Mouse (Mus musculus) forebrain, embryonic 13.5 days (tissue): ENCODE data around the gene Cdc42ep1. TPM values are rescaled to one million over a fixed set of nuclear protein-coding genes. Genes with fewer than 3 reads are reported as not detected.
A peak's percentile ranks its signal among the peaks of the same experiment; 100 is the strongest.

Source experiments
- ATAC-seq: fragments of 200-750 bp; cut with Nextera tagmentation; 2 replicates; pipeline ENCODE4 v1.8.0; 2017
- H3K27ac ChIP-seq: fragments of 300-500 bp; sonication (generic); 2 replicates; pipeline ENCODE4 v1.5.1; 2015; ENCODE audit warnings: inconsistent platforms, mild to moderate bottlenecking, moderate library complexity
- H3K27me3 ChIP-seq: fragments of 300-500 bp; sonication (generic); 2 replicates; pipeline ENCODE4 v1.6.1; 2015; ENCODE audit warnings: mild to moderate bottlenecking, inconsistent platforms
- H3K36me3 ChIP-seq: fragments of 300-500 bp; sonication (generic); 2 replicates; pipeline ENCODE4 v1.6.1; 2015; ENCODE audit warnings: mild to moderate bottlenecking, inconsistent platforms; ENCODE audit not compliant: poor library complexity, severe bottlenecking
- H3K4me1 ChIP-seq: fragments of 300-500 bp; sonication (generic); 2 replicates; pipeline ENCODE4 v1.6.1; 2015; ENCODE audit warnings: inconsistent platforms
- H3K4me2 ChIP-seq: fragments of 300-500 bp; sonication (generic); 2 replicates; pipeline ENCODE4 v1.6.1; 2015; ENCODE audit warnings: inconsistent platforms, mild to moderate bottlenecking, moderate library complexity
- H3K4me3 ChIP-seq: fragments of 300-500 bp; sonication (generic); 2 replicates; pipeline ENCODE4 v1.5.1; 2015; ENCODE audit warnings: mild to moderate bottlenecking, inconsistent platforms
- H3K9ac ChIP-seq: fragments of 300-500 bp; sonication (generic); 2 replicates; pipeline ENCODE4 v1.6.1; 2015; ENCODE audit warnings: mild to moderate bottlenecking, inconsistent platforms
- H3K9me3 ChIP-seq: fragments of 300-500 bp; sonication (generic); replicated peaks from 2 replicates; pipeline ENCODE4 v1.6.1; 2016; ENCODE audit warnings: inconsistent platforms
- WGBS: fragments of 180-500 bp; shearing (Covaris S2); methylation state at CpG from one replicate; pipeline ENCODE4 v1.1.7; 2015; 5-methylcytosine and 5-hydroxymethylcytosine counted together
- polyA plus RNA-seq: library from polyadenylated mRNA; unstranded; fragments of >200 nt; fragmentation: Nextera tagmentation; extraction: Ambion mirVana; gene quantifications from 2 replicates; pipeline ENCODE4 v1.2.1, GENCODE M21; 2015

Cdc42ep1 gene
- polyA plus RNA-seq, 1 experiment from 2014 or later = 5.0 TPM

DNA sequence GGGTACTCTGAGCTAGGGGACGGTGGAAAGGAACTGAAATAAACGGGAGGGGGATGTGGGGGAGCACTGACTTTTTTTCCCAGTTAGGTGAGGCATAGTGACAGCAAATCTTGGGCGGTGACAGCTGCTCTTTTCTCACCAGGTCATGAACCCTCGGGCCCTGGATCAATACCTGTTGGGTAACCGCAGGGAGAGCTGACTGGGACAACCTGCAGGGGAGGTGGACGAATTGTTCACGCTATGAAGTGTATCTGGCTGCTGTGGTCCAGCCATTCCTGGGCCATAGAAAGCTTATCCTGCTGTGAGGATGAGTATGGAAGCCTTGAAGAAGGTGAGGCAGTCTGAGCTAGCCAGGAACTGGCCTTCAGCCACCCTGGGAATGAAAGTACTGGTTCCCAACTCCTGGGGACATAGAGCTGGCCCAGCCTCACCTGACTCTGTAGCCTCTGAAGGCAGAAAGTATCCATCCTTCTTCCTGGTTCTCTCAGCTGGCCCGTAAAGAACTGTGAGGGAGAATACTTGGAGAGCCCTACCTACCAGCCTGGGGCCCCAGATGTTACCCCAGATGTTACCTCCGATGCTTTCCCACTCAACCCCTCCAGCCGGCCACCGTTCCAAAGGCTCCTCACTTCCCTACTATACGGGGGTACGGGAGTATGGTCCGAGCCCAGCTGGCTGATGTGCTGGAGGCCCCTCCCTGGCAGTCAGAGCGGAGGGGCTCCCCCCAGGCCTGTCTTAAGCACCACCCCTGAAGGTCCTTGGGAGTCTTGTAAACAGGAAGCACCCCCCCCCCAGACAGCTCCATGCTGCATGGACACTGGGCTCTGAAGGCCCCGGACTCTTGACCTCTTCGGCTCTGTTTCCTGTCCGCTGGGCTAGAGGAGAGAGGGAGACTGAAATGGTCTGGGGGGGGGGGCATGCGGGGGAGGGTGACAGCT lies 10.4 kb upstream of the Cdc42ep1 start:
- Histone ChIP-seq H3K36me3 (no peaks in the 10 kb centered on the region), H3K9me3 (no peaks in the 10 kb centered on the region), H3K4me2 (no peak overlapping the region), H3K27me3 (peaks cover 19% of the 10 kb centered on the region), H3K4me3 (no peak overlapping the region), H3K4me1 (peaks cover 28% of the 10 kb centered on the region), H3K9ac (no peak overlapping the region), H3K27ac (peak overlapping the region; percentile 60; the same call in 1 of the 2 replicates)
- peak; percentile 25; the same call in 1 of the 2 replicates for ATAC-seq
- 59% methylated on average over 19 of the region's 19 CpGs for WGBS

DNA sequence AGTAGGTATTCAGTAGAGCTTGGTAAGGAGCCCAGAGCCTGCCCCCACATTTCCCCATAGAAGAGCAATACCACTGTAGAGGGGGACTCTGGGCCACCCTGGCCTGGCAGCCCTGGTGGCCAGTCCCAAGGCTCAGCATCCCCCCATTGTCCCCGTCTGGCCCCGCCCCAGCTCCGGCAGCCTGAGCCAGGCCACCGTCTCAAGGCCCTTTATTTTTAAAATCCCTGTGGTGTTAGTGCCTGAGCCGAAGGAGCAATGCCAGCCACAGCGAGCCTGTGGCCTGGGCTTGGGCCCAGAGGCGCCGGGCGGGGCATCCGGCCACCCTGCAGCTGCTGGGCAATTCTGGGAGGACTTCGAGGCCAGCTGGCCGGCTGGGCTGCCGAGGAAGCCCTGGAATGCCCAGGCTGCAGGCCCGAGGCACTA lies 9.7 kb upstream of the Cdc42ep1 start:
- peak; percentile 73 for ATAC-seq
- WGBS = 3% methylated on average over 13 of the region's 14 CpGs
- no peaks in the 10 kb centered on the region for H3K9me3 ChIP-seq
- peak overlapping the region; percentile 18; the same call in 1 of the 2 replicates for H3K9ac ChIP-seq
- peaks cover 28% of the 10 kb centered on the region for H3K4me1 ChIP-seq
- H3K27me3 ChIP-seq = peaks cover 12% of the 10 kb centered on the region
- H3K27ac ChIP-seq = peak overlapping the region; percentile 60
- no peak overlapping the region for H3K4me2 ChIP-seq
- no peak overlapping the region for H3K4me3 ChIP-seq
- H3K36me3 ChIP-seq = no peaks in the 10 kb centered on the region

DNA sequence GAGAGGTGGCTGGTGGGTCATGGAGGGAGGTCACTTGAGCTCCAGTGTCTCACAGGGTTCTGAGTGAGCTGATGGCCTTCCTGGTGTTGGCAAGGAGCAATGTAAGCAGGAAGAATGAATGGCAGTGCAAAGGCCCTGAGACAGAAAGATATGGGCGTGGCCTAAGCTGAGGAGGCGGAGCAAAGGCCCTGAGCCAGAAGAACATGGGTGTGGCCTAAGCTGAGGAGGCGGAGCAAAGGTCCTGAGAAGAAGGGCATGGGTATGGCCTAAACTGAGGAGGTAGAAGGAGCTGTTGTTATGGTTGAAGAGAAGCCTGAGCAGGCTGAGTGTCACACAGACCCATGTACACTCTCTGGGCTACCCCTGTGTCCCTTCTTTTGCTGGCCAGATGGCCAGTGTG lies 8.8 kb upstream of the Cdc42ep1 start:
- no peaks in the 10 kb centered on the region for H3K9me3 ChIP-seq
- no peak overlapping the region for H3K27ac ChIP-seq
- WGBS = 96% methylated on average over 3 of the region's 3 CpGs
- peaks cover 3% of the 10 kb centered on the region for H3K27me3 ChIP-seq
- no peak overlapping the region for H3K4me2 ChIP-seq
- ATAC-seq = 0 out of 2 replicates have a peak, but pooled peaks have one; percentile 28
- H3K4me1 ChIP-seq = peaks cover 20% of the 10 kb centered on the region
- no peak overlapping the region for H3K4me3 ChIP-seq
- no peak overlapping the region for H3K9ac ChIP-seq
- H3K36me3 ChIP-seq = no peaks in the 10 kb centered on the region

DNA sequence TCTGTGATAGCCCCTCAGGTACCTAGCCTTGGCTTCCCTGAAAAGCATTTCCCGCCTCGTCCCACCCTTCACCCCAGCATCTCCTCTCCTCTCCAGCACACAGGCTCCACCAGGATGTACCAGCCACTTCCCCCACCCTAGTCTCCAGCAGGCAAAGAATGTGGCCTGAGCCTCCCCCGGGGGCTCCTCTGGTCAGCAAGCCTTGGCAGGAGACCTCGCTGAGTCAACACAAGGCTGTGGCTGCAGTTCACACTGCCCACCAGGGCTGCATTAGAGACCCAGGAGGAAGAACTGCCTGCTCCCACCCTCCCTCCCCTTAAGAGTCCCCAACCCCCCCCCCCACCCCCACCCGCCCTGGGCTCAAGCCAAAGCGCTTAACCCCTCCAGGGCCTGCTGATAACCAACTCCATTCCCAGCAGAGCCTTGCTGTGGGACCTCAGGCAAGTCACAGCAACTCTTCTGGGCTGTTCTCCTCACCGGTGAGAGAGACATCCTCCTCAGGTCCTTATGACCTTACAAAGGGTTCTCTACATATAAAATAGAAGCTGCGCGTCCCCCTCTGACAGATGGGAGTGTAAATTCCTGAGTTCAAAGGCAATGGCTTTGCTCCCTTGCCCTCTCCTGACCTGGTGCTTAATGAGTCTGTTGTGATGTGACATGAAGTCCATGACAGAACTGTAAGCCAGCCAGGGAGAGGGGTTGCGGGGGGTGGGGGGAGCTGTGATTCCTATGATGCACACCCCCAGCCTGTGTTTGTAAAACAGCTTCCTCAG lies 8.0 kb upstream of the Cdc42ep1 start:
- Histone ChIP-seq H3K4me2 (no peak overlapping the region), H3K4me3 (no peak overlapping the region), H3K4me1 (peaks cover 24% of the 10 kb centered on the region), H3K36me3 (no peaks in the 10 kb centered on the region), H3K9ac (no peak overlapping the region), H3K27me3 (no peaks in the 10 kb centered on the region), H3K9me3 (no peaks in the 10 kb centered on the region), H3K27ac (no peak overlapping the region)
- no peak for ATAC-seq
- WGBS = 64% methylated on average over 10 of the region's 10 CpGs

DNA sequence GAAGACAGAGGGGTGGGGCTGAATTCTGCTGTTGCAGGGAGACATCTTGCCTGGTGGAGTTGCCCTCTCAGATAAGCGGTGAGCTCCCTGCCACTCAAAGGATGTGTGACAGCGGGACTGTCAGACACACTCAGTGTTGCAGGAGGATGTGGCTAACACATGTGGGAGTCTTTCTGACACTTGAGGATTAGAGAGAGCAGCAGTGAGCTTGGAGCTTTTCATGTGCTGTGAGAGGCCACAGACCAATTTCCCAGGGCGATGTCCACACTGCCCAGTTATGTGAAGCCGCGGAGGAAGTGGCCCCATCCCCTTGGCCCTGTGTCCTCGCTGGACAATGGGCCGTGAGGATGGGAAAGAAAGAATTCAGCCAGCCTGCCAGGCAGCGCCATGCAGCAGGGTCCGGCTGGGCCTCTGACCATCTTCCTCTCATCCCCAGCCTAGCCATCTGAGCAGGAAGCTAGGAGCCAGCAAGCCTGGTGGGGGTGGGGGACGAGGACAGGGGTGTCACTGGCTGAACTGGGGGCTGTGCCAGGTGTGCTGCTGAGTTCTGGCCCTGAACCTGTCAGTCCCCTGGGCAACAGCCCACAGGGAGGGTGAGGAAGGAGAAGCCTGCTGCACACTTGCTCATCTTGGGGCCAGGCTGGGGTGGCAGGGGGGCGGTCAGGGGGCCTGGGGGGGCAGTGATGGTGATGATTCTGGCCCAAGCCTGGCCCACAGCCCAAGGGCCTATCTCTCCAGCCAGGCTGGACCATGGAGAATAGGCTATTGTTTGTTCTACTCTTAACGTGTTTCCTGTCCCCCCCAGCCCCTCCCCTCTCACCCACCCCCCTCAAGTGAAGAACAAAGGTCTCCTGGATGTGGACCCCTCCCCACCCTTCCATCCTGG lies 7.0 kb upstream of the Cdc42ep1 start:
- ATAC-seq = no peak
- H3K27ac ChIP-seq = peak overlapping the region; percentile 35
- H3K36me3 ChIP-seq = no peaks in the 10 kb centered on the region
- H3K4me2 ChIP-seq = no peak overlapping the region
- H3K9me3 ChIP-seq = no peaks in the 10 kb centered on the region
- peaks cover 34% of the 10 kb centered on the region for H3K4me1 ChIP-seq
- 19% methylated on average over 12 of the region's 12 CpGs for WGBS
- H3K4me3 ChIP-seq = no peak overlapping the region
- peaks cover 5% of the 10 kb centered on the region; the same call in 1 of the 2 replicates for H3K27me3 ChIP-seq
- H3K9ac ChIP-seq = peak overlapping the region; percentile 30; the same call in 1 of the 2 replicates

GRCm38 (mm10) chr15:78836086-78836621 lies 6.3 kb upstream of the Cdc42ep1 start:
- peaks cover 38% of the 10 kb centered on the region for H3K4me1 ChIP-seq
- no peak overlapping the region for H3K4me3 ChIP-seq
- H3K36me3 ChIP-seq = no peaks in the 10 kb centered on the region
- H3K27me3 ChIP-seq = peaks cover 12% of the 10 kb centered on the region
- 61% methylated on average over 8 of the region's 8 CpGs for WGBS
- 0 out of 2 replicates have a peak overlapping the region, but pooled peaks have one; percentile 2 for H3K9ac ChIP-seq
- H3K4me2 ChIP-seq = no peak overlapping the region
- no peak for ATAC-seq
- no peak overlapping the region; the same call in none of the 2 replicates for H3K27ac ChIP-seq
- H3K9me3 ChIP-seq = no peaks in the 10 kb centered on the region

DNA sequence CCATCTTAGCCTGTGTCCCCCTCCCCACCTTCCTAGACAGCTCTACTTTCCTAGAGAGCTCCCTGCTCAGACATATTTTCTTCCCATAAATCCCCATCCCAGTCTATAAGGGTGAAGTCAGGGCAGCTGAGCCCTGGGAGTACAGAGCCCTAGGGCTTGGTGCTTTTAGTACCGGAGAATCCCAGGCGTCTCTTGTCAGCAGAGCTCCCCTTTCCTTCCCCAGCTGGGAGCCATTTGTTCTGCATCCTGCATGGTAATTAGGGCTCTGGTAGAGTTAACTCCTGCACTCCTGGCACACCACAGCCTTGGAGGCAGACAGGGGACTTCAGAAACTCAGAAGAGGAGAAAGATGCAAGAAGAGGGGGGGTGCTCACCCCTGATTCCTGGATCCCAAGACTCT lies 2.7 kb upstream of the Cdc42ep1 start:
- H3K9me3 ChIP-seq = no peaks in the 10 kb centered on the region
- peaks cover 47% of the 10 kb centered on the region for H3K27me3 ChIP-seq
- peak overlapping the region; percentile 14; the same call in 1 of the 2 replicates for H3K4me2 ChIP-seq
- H3K4me3 ChIP-seq = no peak overlapping the region
- peak; percentile 57 for ATAC-seq
- H3K27ac ChIP-seq = peak overlapping the region; percentile 76
- H3K4me1 ChIP-seq = peaks cover 42% of the 10 kb centered on the region
- H3K9ac ChIP-seq = peak overlapping the region; percentile 40
- H3K36me3 ChIP-seq = no peaks in the 10 kb centered on the region
- WGBS = 0% methylated on average over 2 of the region's 2 CpGs

DNA sequence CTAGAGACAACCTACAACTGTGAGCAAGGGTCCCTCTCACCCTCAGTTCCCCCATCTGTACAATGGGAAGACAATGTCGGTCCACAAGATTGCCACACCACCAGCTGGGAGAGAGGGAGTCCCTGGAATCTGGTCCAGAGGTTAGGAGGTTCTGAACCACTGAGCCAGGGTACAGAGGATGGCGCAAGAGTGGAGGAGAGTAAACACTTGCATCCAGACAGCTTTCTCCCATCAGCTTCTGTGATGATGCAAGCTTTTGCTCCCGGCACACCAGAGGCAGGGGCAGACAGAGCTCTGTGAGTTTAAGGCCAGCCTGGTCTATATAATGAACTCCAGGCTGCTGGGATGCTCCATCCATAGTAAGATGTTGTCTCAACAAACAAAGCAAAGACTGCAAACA lies 2.2 kb upstream of the Cdc42ep1 start:
- no peak overlapping the region; the same call in 1 of the 2 replicates for H3K27ac ChIP-seq
- H3K4me3 ChIP-seq = no peak overlapping the region
- no peaks in the 10 kb centered on the region for H3K36me3 ChIP-seq
- no peaks in the 10 kb centered on the region for H3K9me3 ChIP-seq
- H3K4me1 ChIP-seq = peaks cover 45% of the 10 kb centered on the region
- WGBS = 50% methylated on average over 3 of the region's 3 CpGs
- no peak overlapping the region for H3K9ac ChIP-seq
- peaks cover 50% of the 10 kb centered on the region for H3K27me3 ChIP-seq
- no peak overlapping the region for H3K4me2 ChIP-seq
- ATAC-seq = no peak

- H3K36me3 ChIP-seq = no peaks in the 10 kb centered on the region
- no peaks in the 10 kb centered on the region for H3K9me3 ChIP-seq
- WGBS = 58% methylated on average over 11 of the region's 11 CpGs
- no peak overlapping the region for H3K4me3 ChIP-seq
- H3K9ac ChIP-seq = 0 out of 2 replicates have a peak overlapping the region, but pooled peaks have one; percentile 16
- H3K27ac ChIP-seq = no peak overlapping the region
- H3K4me2 ChIP-seq = no peak overlapping the region
- H3K27me3 ChIP-seq = peaks cover 55% of the 10 kb centered on the region
- peaks cover 43% of the 10 kb centered on the region for H3K4me1 ChIP-seq
- no peak for ATAC-seq
Observed at GRCm38 (mm10) chr15:78840751-78841150, 1.7 kb upstream of the Cdc42ep1 start.

- H3K9me3 ChIP-seq = no peaks in the 10 kb centered on the region
- H3K4me3 ChIP-seq = no peak overlapping the region
- ATAC-seq = no peak
- WGBS = 56% methylated on average over 6 of the region's 6 CpGs
- H3K9ac ChIP-seq = 0 out of 2 replicates have a peak overlapping the region, but pooled peaks have one; percentile 16
- no peak overlapping the region for H3K27ac ChIP-seq
- H3K36me3 ChIP-seq = no peaks in the 10 kb centered on the region
- peaks cover 43% of the 10 kb centered on the region for H3K4me1 ChIP-seq
- no peak overlapping the region for H3K4me2 ChIP-seq
- peaks cover 57% of the 10 kb centered on the region for H3K27me3 ChIP-seq
Observed at GRCm38 (mm10) chr15:78841161-78841790, 1.1 kb upstream of the Cdc42ep1 start.
